ENCODE assay signal across 8 mouse cellular contexts in the genomic region with DNA sequence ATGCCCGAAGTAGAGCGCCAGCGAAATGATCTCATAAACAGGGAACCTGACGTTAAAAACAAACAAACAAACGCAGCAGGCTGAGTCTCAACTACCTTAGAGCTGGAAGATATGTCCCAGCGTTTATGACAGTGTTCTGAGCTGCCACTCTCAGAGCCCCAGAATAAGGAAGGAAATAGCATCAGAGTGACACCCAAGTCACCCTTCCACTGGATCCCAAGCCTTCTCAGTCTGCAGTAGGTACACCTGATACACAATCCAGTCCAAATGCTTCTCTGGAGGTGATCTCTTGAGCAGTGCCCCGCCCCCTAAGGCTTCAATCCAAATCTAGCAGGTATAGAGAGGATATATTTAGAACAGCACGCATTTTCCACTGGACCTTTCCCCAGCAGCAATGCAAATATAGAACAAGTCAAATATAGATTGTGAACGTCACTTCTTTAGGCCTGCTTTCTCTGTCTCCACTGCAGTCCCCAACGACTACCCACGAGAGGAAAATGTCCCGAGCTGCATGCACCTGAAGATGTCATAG. TPM values are rescaled to one million over a fixed set of nuclear protein-coding genes. Genes with fewer than 3 reads are reported as not detected.
DNase-seq lines count a peak whose midpoint lies in the region; ATAC-seq lines count a peak whose summit lies in the region.

No protein-coding gene starts in this region.

- intact Hi-C loops in heart, postnatal 14 days (cut with DNase I) = loop anchor here (5.0 kb wide), 2 partner anchors 66 to 189 kb away; a partner anchor contains a TSS

- no peak overlapping the region for H3K27ac ChIP-seq in forebrain, embryonic 16.5 days (ENCODE audit: low read length)
- no peak overlapping the region for H3K27ac ChIP-seq in kidney, embryonic 16.5 days (ENCODE audit: low read length)
- no peak overlapping the region for H3K27ac ChIP-seq in midbrain, embryonic 10.5 days (replicated peaks)

- peak overlapping the region; percentile 82 for H3K4me2 ChIP-seq in forebrain, embryonic 16.5 days (ENCODE audit: low read length)
- H3K4me2 ChIP-seq in kidney, embryonic 16.5 days (replicated peaks; ENCODE audit: low read depth, low read length) = peak overlapping the region; percentile 73

- no peaks in the 10 kb centered on the region for H3K27me3 ChIP-seq in forebrain, embryonic 16.5 days (replicated peaks; ENCODE audit: control insufficient read depth, insufficient read depth, low read length)
- no peaks in the 10 kb centered on the region for H3K27me3 ChIP-seq in kidney, embryonic 16.5 days (ENCODE audit: insufficient read depth, low read length)
- no peaks in the 10 kb centered on the region; the same call in 1 of the 2 replicates for H3K27me3 ChIP-seq in midbrain, embryonic 10.5 days (ENCODE audit: low read depth, poor library complexity, severe bottlenecking)

- peak overlapping the region; percentile 88 for H3K4me3 ChIP-seq in forebrain, embryonic 16.5 days (replicated peaks; ENCODE audit: low read length)
- peak overlapping the region; percentile 82 for H3K4me3 ChIP-seq in kidney, embryonic 16.5 days (ENCODE audit: low read length)
- peak overlapping the region; percentile 81 for H3K4me3 ChIP-seq in midbrain, embryonic 10.5 days

- no peaks in the 10 kb centered on the region for H3K36me3 ChIP-seq in forebrain, embryonic 16.5 days (ENCODE audit: control insufficient read depth, insufficient read depth)
- H3K36me3 ChIP-seq in kidney, embryonic 16.5 days (ENCODE audit: insufficient read depth, low read length) = no peaks in the 10 kb centered on the region
- H3K36me3 ChIP-seq in midbrain, embryonic 10.5 days = peaks cover under 1% of the 10 kb centered on the region; the same call in 1 of the 2 replicates

- H3K9ac ChIP-seq in forebrain, embryonic 16.5 days (replicated peaks; ENCODE audit: low read depth, low read length) = no peak overlapping the region
- H3K9ac ChIP-seq in kidney, embryonic 16.5 days (replicated peaks; ENCODE audit: low read length) = peak overlapping the region; percentile 56

- peaks cover 14% of the 10 kb centered on the region for H3K4me1 ChIP-seq in forebrain, embryonic 16.5 days (replicated peaks; ENCODE audit: control insufficient read depth, insufficient read depth, low read length)
- H3K4me1 ChIP-seq in kidney, embryonic 16.5 days (ENCODE audit: insufficient read depth, low read length) = peaks cover 9% of the 10 kb centered on the region
- H3K4me1 ChIP-seq in midbrain, embryonic 10.5 days = peaks cover 29% of the 10 kb centered on the region

- peak; percentile 0; the same call in 1 of the 2 replicates for ATAC-seq in forebrain, embryonic 16.5 days
- ATAC-seq in kidney, embryonic 16.5 days (ENCODE audit: low FRiP score, low TSS enrichment) = peak; percentile 12; the same call in 1 of the 2 replicates

- DNase-seq in heart, adult 9 months (ENCODE audit: low spot score in 2 of 2) = peak; percentile 11 to 18
- DNase-seq in heart, postnatal 14 days = no peak
- DNase-seq in c-Kit-positive CD71-positive TER-119-negative erythroid progenitor cells, embryonic 14.5 days (ENCODE audit: low read depth) = peak; percentile 6
- no peak for DNase-seq in midbrain, embryonic 10.5 days (ENCODE audit: low spot score)
- no peak for DNase-seq in urinary bladder, postnatal 14 days (ENCODE audit: low spot score)
- DNase-seq in gastrocnemius, postnatal 25 days = no peak

- WGBS in forebrain, embryonic 16.5 days = 44% methylated on average over 12 of the region's 12 CpGs
- 41% methylated on average over 12 of the region's 12 CpGs for WGBS in kidney, embryonic 16.5 days
- 50% methylated on average over 12 of the region's 12 CpGs for WGBS in midbrain, embryonic 10.5 days

- no peaks in the 10 kb centered on the region for H3K9me3 ChIP-seq in forebrain, embryonic 16.5 days (ENCODE audit: control insufficient read depth, low read length)
- H3K9me3 ChIP-seq in kidney, embryonic 16.5 days (ENCODE audit: low read length) = no peaks in the 10 kb centered on the region
- H3K9me3 ChIP-seq in midbrain, embryonic 10.5 days (replicated peaks) = no peaks in the 10 kb centered on the region

RNA-seq across cellular contexts. Expression of a gene that starts 0.8 kb away (rescaled TPM):
- total RNA-seq in heart, postnatal 14 days (2021) = 10 to 100 TPM; 12.1 to 13.3 TPM
- 2.1 and 2.3 TPM in 2 replicates for polyA plus RNA-seq in forebrain, embryonic 16.5 days (2015; fragmentation: Nextera tagmentation; extraction: Ambion mirVana)
- 3.0 and 3.6 TPM in 2 replicates for polyA plus RNA-seq in kidney, embryonic 16.5 days (2015; fragmentation: Nextera tagmentation; extraction: Ambion mirVana)
- 4.6 and 5.1 TPM in 2 replicates for polyA plus RNA-seq in midbrain, embryonic 10.5 days (2016; fragmentation: Nextera tagmentation; extraction: Ambion mirVana)
- total RNA-seq in gastrocnemius, postnatal 25 days (2021) = 1 to 10 TPM; 2.1 to 3.2 TPM

RNA-seq across cellular contexts. Expression of a gene that starts 0.9 kb away (rescaled TPM):
- total RNA-seq in heart, postnatal 14 days (2021) = 1 to 10 TPM; 7.3 to 8.9 TPM
- polyA plus RNA-seq in forebrain, embryonic 16.5 days (2015; fragmentation: Nextera tagmentation; extraction: Ambion mirVana) = 3.0 and 4.8 TPM in 2 replicates
- polyA plus RNA-seq in kidney, embryonic 16.5 days (2015; fragmentation: Nextera tagmentation; extraction: Ambion mirVana) = 9.3 and 9.4 TPM in 2 replicates
- 14.7 and 16.4 TPM in 2 replicates for polyA plus RNA-seq in midbrain, embryonic 10.5 days (2016; fragmentation: Nextera tagmentation; extraction: Ambion mirVana)
- total RNA-seq in gastrocnemius, postnatal 25 days (2021) = 1 to 10 TPM; 4.0 to 4.6 TPM

RNA-seq across cellular contexts. Expression of a gene that starts 4.9 kb away (rescaled TPM):
- not detected for total RNA-seq in heart, postnatal 14 days (2021)
- not detected in 2 replicates for polyA plus RNA-seq in forebrain, embryonic 16.5 days (2015; fragmentation: Nextera tagmentation; extraction: Ambion mirVana)
- polyA plus RNA-seq in kidney, embryonic 16.5 days (2015; fragmentation: Nextera tagmentation; extraction: Ambion mirVana) = not detected in 2 replicates
- polyA plus RNA-seq in midbrain, embryonic 10.5 days (2016; fragmentation: Nextera tagmentation; extraction: Ambion mirVana) = not detected in 2 replicates
- not detected for total RNA-seq in gastrocnemius, postnatal 25 days (2021)

Comparison
In these comparisons a context has a peak if more than half of its experiments do, and no peak if none do; other contexts are left out.
1. DNase-seq: peak in heart, adult 9 months (2 of 2) and c-Kit-positive CD71-positive TER-119-negative erythroid progenitor cells, embryonic 14.5 days (single experiment); none in heart, postnatal 14 days (0 of 2), midbrain, embryonic 10.5 days (single experiment), urinary bladder, postnatal 14 days (single experiment) and gastrocnemius, postnatal 25 days (single experiment).
2. Peak in every context shown above with its lines, with median percentiles within 50 percentile points of each other: H3K4me3 ChIP-seq.